Mouse (Mus musculus) testis, adult 2 months (tissue): ENCODE results near the gene Grhpr.

ENCODE experiments used
- CTCF ChIP-seq: fragments of 200-500 bp; IDR thresholded peaks from 2 replicates; pipeline ENCODE4 v1.5.1; 2012; ENCODE audit warnings: low read depth, mild to moderate bottlenecking, inconsistent platforms, low read length, moderate library complexity; ENCODE audit not compliant: control insufficient read depth, insufficient read depth, insufficient replicate concordance
- POLR2A ChIP-seq: fragments of 200-500 bp; IDR thresholded peaks from 2 replicates; pipeline ENCODE4 v1.6.1; 2012; ENCODE audit warnings: low read depth, mild to moderate bottlenecking, inconsistent platforms, low read length, moderate library complexity; ENCODE audit not compliant: control insufficient read depth

DNA sequence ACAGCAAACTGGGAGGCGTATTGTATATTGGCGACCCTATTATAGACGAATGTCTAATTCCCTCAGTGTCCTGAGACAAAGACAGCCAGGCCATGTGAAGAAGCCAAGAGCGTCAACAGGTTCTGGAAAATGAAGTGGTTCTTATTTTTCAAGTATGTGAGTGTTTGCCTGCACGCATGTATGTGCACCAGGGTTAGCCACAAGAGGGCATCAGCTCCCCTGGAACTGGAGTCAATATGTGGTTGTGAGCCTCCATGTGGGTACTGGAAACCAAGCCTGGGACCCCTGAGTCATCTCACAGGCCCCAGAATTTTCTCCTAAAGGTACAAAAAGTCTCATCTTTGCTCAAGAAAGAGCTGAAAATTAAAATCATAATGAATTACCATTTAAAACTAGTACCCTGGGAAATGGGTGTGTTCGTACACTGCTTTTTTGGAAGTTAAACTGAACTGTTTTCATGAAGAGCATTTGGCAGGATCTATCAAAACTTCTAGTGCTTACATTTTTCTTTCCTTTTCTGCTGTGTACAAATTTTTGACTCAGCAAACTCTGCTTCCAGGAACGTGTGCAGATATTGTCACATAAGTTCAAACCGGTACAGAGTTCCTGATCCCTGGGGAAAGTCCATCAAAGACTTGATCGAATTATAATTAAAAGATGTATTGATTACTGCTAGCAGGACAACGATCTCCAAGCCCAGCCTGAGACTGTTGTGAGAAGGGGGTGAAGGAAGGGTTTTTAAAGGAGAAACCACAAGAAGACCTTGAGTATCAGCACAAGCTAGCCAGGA lies 4.1 kb upstream of the Grhpr start:
- no peak for TF ChIP-seq CTCF
- no peak for TF ChIP-seq POLR2A
